Mouse (Mus musculus) kidney, adult 8-10 months (tissue): ENCODE measurements around the gene Anapc4.

Experiments
- DNase-seq, 2 experiments: peaks; one replicate each; pipeline ENCODE4 v3.0.0; 2022

Gene Anapc4

DNA sequence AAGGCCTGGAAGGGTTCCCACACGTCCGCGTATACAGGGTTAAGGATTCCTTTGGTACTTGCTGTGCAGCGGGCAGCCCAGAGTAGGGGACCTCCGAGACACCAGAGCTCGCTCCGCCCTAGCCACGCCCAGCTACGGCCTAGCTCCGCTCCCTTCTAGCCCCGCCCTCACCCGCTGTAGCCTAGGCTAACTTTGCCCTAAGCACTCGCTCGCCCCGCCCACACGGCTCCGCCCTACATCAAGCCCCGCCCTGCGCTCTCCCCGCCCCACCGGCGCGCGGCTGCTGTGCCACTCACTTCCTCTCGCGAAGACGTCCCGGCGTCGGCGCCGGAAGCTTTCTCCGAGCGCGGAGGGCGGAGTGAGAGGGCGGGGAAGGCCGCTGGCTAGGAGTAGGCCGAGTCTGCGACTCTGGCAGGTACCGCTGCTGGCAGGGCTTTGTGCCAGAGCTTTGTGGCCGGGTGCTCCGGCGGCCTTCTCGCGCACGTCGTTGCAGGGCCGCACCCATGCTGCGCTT lies at the start of gene Anapc4:
TSS of gene Anapc4 (plus strand) at position 252 of the 514 bp plus-strand sequence.
- DNase-seq: peak; percentile 100

DNA sequence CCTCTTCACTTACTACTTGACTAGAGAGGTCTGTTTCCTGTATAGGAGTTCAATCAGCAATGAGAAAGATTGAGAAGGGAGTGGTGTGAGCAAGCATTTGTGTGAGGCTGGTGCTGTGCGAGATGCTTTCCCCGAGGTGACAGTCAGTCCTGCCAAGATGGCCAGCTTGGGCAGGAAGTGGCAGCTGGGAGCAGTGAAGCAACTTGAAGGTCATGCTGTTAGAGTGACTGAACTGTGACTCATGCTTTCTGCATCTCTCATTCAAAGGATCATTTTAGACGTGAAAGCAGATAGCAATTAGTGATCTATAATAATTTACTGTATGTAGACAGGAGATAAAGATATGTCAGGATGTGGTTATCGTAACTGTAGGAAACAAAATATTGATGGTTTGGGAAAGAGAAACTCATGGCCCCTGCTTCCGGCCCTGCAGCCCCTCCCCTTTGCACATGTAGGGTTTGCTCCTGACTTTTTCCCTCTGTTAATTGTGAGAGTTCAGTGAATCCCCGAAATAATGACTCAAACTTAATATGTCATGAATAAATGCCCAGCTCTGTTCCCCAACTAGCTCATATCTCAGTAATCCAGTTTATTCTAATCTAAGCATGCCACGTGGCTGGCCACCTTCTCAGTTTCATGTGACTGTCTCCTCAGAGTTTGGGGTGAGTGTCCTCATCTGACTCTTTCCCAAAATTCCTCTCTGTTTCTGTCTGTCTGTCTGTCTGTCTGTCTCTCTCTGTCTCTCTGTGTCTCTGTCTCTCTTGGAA lies 47.1 kb upstream of the Anapc4 start:
- DNase-seq: no peak

DNA sequence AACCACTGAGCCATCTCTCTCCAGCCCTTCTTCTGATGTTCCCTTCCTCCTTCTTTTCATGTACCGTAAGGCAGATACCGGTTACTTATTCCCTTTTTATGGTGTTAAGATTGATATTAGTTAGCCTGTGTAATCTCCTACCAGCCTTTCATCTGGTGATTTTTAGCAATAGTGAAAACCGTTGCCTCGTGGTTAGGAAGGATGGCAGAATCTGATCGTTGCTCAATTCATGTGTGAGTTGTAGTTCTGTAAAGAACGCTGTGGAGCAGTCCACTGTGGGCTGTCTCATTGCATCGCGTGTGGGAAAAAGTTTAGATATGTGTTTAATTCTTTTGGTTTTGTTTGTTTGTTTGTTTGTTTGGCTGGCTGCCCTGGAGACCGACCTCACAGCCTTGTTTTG lies 40.6 kb upstream of the Anapc4 start:
- no peak for DNase-seq

DNA sequence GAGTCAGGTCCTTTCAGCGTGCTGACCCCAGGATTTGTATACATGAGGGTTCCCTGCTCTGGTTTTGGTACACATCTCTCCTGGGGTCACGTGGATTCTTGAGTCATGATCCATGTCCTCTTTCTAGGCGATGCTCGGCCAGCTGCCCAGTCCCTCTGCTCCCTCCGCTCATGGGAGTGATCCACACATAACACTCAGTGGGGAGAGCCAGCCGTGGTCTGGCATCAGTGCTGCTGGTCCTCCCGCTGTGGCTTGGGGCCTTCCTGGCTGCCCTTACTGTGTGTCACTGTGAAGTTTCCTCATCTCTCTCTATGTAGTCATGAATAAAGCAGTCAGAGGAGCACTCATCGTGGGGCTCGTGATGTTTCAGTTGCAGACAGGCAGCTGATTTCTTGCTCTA lies 39.7 kb upstream of the Anapc4 start:
- no peak for DNase-seq

- DNase-seq: no peak
Observed at GRCm38 (mm10) chr5:52799274-52799985, 34.4 kb upstream of the Anapc4 start.

GRCm38 (mm10) chr5:52805801-52806200 lies 28.0 kb upstream of the Anapc4 start:
- no peak for DNase-seq

DNA sequence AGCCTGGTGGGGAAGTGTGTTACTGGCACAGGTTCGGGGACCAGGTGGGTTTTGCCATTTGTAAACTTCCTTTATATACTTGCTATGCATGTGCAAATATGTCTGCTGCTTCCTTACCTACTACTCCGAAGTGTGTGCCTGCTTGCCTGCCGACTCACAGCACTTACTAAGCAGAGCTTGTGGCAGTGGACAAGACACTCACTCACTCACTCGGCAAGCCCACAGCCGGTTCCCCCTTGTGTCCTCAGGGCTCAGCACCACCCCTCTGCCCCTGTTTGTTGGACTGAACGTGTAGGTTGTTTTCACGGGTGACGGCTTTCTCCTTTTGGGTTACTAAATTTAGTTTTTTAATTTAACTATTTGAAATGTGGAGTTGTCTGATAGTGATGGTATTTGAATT lies 27.5 kb upstream of the Anapc4 start:
- no peak for DNase-seq

- no peak for DNase-seq
Observed at GRCm38 (mm10) chr5:52807030-52807429, 26.8 kb upstream of the Anapc4 start.

DNA sequence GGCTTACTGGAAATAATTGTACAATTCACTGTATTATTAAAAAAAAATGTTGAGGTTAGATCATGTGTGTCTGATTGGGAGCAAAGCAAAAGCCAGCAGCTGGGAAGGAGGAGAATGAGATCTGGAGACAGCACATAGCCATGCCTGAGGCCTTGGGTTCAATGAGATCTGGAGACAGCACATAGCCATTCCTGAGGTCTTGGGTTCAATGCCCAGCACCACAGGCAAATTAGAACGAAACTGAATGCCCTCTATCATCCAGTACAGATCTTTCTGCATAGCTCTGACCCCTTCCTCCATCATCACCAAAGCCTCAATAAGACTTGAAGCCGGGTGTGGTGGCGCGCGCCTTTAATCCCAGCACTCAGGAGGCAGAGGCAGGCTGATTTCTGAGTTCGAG lies 23.4 kb upstream of the Anapc4 start:
- no peak for DNase-seq

GRCm38 (mm10) chr5:52811056-52811455 lies 22.8 kb upstream of the Anapc4 start:
- DNase-seq: no peak

DNA sequence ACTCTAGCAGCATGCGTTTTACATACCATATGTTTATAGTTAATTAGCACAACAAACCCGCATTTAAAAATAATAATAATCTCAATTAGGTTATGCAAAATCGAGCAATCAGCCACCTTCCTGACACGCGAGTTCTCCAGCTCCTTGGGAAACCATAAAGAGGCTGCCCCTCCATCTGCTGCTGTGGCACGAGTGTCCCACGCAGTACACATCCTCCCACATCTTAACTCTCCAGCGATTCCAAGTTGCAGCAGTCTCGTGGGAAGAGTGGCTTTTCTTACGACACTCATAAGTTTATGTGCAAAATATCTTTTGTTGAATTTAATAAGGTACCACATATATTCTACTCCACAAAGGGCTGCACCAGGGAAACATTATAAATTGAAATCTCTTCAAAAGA lies 21.4 kb upstream of the Anapc4 start:
- DNase-seq: no peak

DNA sequence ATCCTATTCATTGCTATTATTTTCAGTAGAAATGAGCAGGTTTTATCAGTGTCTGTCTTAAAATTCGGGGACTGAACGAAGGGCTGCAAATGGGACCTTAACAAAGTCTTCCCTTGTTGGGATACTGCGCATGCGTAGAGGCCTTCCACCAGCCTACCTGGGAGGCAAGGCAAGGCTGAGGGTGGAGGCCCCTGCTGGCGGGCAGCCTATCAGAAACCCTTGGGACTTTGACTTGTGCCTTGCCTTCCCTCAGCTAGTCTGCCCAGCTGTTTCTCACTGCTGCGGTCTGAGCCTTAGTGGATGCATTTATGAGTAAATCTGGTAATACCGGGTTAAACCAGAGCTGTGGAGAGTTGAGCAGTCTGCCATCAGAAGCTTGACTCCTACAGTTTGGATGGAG lies 20.5 kb upstream of the Anapc4 start:
- no peak for DNase-seq

DNA sequence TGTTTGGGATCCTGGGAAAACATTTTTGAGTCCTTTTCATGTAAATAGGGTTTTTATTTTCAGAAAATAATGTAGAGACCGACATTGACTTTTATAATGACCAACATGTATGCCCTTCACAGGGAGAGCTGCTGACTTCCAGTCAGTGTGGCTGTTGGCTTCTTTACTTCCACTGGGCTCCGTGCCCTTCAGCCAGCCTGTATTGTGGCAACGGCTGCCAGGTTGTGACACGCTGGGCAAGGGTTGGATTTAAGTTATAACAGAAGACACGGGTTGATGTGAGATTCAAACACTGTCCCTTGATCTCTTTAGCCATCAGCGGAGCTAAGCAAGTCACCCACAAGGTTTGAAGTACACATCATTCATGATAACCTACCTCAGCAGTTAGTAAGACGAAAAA lies 15.1 kb upstream of the Anapc4 start:
- no peak for DNase-seq

DNA sequence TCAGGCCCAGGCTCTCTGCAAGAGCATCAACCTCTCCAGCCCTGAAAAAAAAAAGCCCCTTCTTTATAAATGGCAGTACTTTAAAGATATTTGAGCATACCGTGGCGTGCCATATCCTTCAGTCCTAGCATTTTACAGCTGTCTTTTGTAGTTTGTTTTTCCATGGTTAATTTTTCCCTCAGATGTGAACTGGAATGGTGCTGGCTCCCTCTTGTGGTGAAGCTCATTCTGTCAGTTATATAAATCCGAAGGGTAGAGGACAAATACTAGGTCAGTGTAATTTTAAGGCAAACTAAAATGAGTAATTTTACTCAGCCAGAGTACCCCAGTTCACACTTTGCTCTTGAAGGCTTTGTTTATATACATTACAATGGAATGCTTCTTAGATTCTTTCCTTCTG lies 12.1 kb upstream of the Anapc4 start:
- peak; percentile 66 to 68 for DNase-seq

GRCm38 (mm10) chr5:52827923-52828322 lies 5.9 kb upstream of the Anapc4 start:
- no peak for DNase-seq

DNA sequence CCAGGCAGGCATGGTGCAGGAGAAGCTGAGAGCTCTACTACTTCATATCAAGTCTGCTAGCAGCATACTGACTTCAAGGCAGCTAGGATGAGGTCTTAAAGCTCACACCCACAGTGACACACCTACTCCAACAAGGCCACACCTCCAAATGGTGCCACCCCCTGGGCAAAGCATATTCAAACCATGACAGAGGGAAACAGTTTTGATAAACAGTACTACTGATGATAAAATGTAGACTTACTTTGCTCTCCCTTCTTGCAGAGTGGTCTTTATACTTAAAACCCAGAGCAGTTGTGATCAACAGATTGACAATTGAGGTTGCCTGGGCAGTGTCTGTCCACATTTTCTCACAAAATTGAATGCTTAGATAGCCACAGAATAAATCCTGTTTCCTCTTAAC lies 807 bp upstream of the Anapc4 start:
- DNase-seq: peak in 1 of 2 experiments; percentile 10

DNA sequence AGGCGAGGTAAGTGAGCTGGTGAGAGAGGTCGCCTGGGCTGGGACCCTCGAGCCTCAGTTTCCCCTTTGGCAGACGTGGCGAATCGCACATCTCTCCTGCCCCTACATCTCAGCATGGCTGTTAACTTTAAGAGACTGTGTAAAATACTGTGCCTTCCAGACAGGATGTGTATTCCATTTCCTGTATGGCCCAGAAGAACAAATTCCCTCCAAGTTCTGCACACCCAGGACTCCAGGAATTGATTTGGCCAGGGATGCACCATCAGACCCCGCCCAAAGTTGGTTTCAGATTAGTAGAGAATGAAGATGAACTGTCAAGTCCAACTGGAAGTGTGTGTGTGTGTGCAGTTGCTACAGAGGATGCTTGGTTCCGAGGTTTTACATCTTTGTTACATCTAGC lies 574 bp downstream of the Anapc4 start:
- no peak for DNase-seq

DNA sequence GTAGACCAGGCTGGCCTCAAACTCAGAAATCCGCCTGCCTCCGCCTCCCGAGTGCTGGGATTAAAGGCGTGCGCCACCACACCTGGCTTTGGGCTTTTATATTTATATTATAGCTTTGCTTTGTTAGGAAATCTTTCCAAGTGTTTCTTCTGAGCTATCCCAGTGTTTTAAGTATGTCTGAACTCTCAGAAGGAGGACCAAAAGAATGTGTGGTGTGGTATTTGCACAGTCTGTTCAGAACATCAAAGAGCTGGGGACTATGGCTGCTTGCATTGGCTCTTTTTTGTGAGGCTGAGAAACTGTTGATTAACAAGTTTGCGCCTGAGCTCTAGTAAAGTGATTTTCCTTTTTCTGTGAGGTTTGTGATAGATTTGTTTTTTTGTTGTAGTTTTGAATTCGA lies 10.5 kb downstream of the Anapc4 start:
- no peak for DNase-seq

- DNase-seq: no peak
Observed at GRCm38 (mm10) chr5:52855727-52856126, 21.9 kb downstream of the Anapc4 start.

- no peak for DNase-seq
Observed at GRCm38 (mm10) chr5:52864446-52864845, 30.6 kb downstream of the Anapc4 start.

DNA sequence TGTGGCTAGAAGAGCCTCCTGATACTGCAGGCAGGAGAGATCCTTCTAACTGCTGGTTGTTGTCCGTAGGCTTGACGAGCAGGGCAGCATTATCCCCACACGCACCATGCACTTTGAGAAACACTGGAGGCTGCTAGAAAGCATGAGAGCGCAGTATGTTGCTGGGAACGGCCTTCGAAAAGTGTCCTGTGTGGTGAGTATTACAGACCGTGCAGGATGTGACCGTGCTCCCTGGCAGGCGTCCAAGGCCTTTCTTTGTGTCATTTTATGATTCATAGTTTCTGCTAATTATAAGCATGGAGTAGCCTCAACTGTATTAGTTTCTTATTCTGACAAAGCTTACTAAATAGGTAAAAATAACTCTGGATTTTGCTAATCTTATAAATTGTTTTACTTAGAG lies 32.0 kb downstream of the Anapc4 start:
- DNase-seq: peak; percentile 37 to 71

- DNase-seq: no peak
Observed at GRCm38 (mm10) chr5:52866361-52867155, 32.7 kb downstream of the Anapc4 start.

DNA sequence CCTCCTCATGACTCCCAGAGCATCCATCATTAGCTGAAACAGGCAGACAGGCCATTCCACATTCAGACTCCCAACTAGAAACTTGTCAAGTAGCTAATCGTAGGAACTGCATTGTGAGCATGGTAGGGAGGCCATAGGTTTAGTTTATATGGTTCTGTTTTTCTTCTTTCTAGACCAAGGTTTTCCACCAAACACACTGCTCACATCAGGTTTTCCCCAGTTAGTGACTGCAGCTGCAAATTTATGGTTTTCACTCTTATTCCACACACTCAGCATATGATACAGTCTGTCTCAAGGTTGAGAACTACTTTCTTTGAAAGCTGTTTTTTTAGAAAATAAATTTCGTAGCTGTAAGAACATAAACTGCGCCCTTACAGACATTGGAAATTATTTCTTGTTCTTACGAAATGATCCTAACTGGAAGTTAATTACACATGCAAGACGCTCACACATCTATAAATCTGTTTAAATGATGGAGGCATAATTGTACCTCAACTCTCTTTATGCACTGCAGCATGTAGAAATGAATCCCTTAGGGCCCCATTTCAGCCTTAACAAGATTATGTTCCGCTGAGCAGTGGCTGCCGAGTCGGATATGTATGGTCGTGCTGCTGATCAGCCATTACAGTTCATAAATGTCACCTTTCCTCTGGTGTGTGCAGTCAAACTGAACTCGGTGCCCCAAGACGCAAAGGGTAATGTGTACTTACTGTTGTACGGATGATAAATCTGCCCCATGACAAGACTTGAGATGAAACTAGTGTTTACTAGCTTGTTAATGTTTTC lies 35.3 kb downstream of the Anapc4 start:
- DNase-seq: no peak
